Mouse (Mus musculus): ENCODE results near the gene Svep1. TPM values are rescaled to one million over a fixed set of nuclear protein-coding genes. Genes with fewer than 3 reads are reported as not detected.

Gene Svep1
- total RNA-seq, 2 experiments from 2014 or later, result 1.1 to 1.4 TPM

Other genes starting within 250 kb of the Svep1 start
- gene Txndc8, start 197.7 kb downstream of the Svep1 start, total RNA-seq (2021), result not detected
- 1 to 10 TPM; 2.0 to 2.4 TPM for gene Musk, start 79.1 kb upstream of the Svep1 start, total RNA-seq (2021)